ENCODE assay signal across 13 mouse cellular contexts in the genomic region with DNA sequence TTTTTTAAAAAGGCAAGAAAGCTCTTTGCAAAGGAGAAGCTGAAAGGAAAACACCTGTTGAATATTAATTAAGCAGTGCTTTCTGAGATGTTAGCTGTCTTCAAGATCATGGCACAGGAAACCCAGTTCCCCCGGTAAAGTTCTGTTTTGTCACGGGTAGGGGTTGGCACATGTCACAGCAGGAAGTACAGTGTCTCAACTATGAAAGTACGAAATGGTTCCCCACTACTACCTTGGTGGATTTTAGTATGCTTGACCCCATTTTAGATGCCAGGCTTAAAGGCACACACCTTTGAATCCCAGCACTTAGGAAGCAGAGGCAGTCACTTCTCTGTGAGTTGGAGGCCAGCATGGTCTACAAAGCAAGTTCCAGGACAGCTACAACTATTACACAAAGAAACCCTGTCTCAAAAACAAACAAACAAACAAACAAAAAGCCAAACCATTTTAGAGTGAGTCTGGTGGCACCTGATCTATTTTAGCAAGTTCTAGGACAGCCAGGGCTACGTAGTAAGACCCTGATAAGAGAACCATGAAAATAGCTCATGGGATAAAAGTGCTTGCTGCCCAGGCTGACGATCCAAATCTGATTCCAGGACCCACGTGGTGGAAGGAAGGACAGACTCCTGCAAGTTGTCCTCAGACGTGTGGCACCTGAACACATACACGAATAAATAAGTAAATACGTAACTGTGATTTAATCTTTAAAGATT. TPM values are rescaled to one million over a fixed set of nuclear protein-coding genes. Genes with fewer than 3 reads are reported as not detected.
DNase-seq lines count a peak whose midpoint lies in the region; ATAC-seq lines count a peak whose summit lies in the region.
"Had no signal": no experiment of that assay in that cellular context is flagged by ENCODE, and none has a peak within 500 bp of the region (broad histone marks: within the 10 kb centered on the region; RNA-seq: fewer than 3 reads in every experiment).

No protein-coding gene starts in this region.

- no peaks in the 10 kb centered on the region for H3K9me3 ChIP-seq in midbrain, embryonic 11.5 days (ENCODE audit: control insufficient read depth, low read length)
- H3K9me3 ChIP-seq in midbrain, embryonic 15.5 days, result no peaks in the 10 kb centered on the region
- H3K9me3 ChIP-seq in heart, embryonic 16.5 days (replicated peaks; ENCODE audit: control insufficient read depth, low read length), result no peaks in the 10 kb centered on the region
- H3K9me3 ChIP-seq: lung, embryonic 15.5 days; midbrain, embryonic 10.5 days had no signal

- no peaks in the 10 kb centered on the region for H3K36me3 ChIP-seq in midbrain, embryonic 11.5 days (ENCODE audit: control insufficient read depth, insufficient read depth, low read length)
- no peaks in the 10 kb centered on the region for H3K36me3 ChIP-seq in midbrain, embryonic 15.5 days (replicated peaks)
- H3K36me3 ChIP-seq in heart, embryonic 16.5 days (ENCODE audit: control insufficient read depth, insufficient read depth), result no peaks in the 10 kb centered on the region
- H3K36me3 ChIP-seq: lung, embryonic 15.5 days; midbrain, embryonic 10.5 days had no signal

- no peak overlapping the region for H3K4me3 ChIP-seq in midbrain, embryonic 11.5 days (ENCODE audit: low read depth, low read length)
- H3K4me3 ChIP-seq in midbrain, embryonic 15.5 days, result no peak overlapping the region
- no peak overlapping the region; the same call in 1 of the 2 replicates for H3K4me3 ChIP-seq in heart, embryonic 16.5 days (ENCODE audit: low read length)
- H3K4me3 ChIP-seq: lung, embryonic 15.5 days; midbrain, embryonic 10.5 days had no signal

- 80% methylated on average over 9 of the region's 9 CpGs for WGBS in midbrain, embryonic 11.5 days
- 63% methylated on average over 9 of the region's 9 CpGs for WGBS in midbrain, embryonic 15.5 days
- WGBS in heart, embryonic 16.5 days, result 58% methylated on average over 9 of the region's 9 CpGs

- no peak overlapping the region for H3K9ac ChIP-seq in midbrain, embryonic 11.5 days (ENCODE audit: low read length)
- no peak overlapping the region for H3K9ac ChIP-seq in midbrain, embryonic 15.5 days
- no peak overlapping the region; the same call in 1 of the 2 replicates for H3K9ac ChIP-seq in heart, embryonic 16.5 days (ENCODE audit: low read length)
- H3K9ac ChIP-seq: lung, embryonic 15.5 days had no signal

- intact Hi-C loops in heart, postnatal 25 days (cut with DNase I), result no loop called here

- H3K27me3 ChIP-seq in midbrain, embryonic 11.5 days (ENCODE audit: control insufficient read depth, insufficient read depth, low read length), result no peaks in the 10 kb centered on the region
- H3K27me3 ChIP-seq in midbrain, embryonic 15.5 days (replicated peaks), result no peaks in the 10 kb centered on the region
- H3K27me3 ChIP-seq in heart, embryonic 16.5 days (ENCODE audit: control insufficient read depth, insufficient read depth, low read length), result no peaks in the 10 kb centered on the region
- H3K27me3 ChIP-seq: lung, embryonic 15.5 days had no signal

- DNase-seq in heart, adult 11 months, result peak; percentile 88
- no peak for DNase-seq in heart, postnatal 25 days (ENCODE audit: low spot score)
- DNase-seq in midbrain, embryonic 11.5 days (ENCODE audit: low spot score, missing footprints), result peak; percentile 28
- DNase-seq in naive thymus-derived CD4-positive, alpha-beta T cell, adult 2 months (ENCODE audit: low read depth), result peak; percentile 75
- DNase-seq in testis, postnatal 14 days (ENCODE audit: low spot score), result no peak
- DNase-seq in ovary, postnatal 10 days (ENCODE audit: low spot score), result no peak
- DNase-seq: gastrocnemius, postnatal 36 days; retina, postnatal 1 day had no signal

- peaks cover 5% of the 10 kb centered on the region for H3K4me1 ChIP-seq in midbrain, embryonic 11.5 days (ENCODE audit: control insufficient read depth, insufficient read depth, low read length)
- H3K4me1 ChIP-seq in midbrain, embryonic 15.5 days, result peaks cover 5% of the 10 kb centered on the region
- peaks cover 16% of the 10 kb centered on the region for H3K4me1 ChIP-seq in heart, embryonic 16.5 days (ENCODE audit: control insufficient read depth, insufficient read depth, low read length)

- ATAC-seq in midbrain, embryonic 11.5 days (ENCODE audit: low FRiP score), result no peak
- no peak for ATAC-seq in midbrain, embryonic 15.5 days (replicated peaks)
- ATAC-seq in heart, embryonic 16.5 days (replicated peaks; ENCODE audit: extremely low read depth, insufficient read depth, low FRiP score), result no peak
- ATAC-seq: forebrain, embryonic 16.5 days had no signal

- H3K4me2 ChIP-seq in midbrain, embryonic 11.5 days, result no peak overlapping the region
- no peak overlapping the region for H3K4me2 ChIP-seq in midbrain, embryonic 15.5 days
- H3K4me2 ChIP-seq in heart, embryonic 16.5 days (ENCODE audit: low read depth, low read length), result peak overlapping the region; percentile 38; the same call in 1 of the 2 replicates
- H3K4me2 ChIP-seq: lung, embryonic 15.5 days had no signal

- no peak overlapping the region for H3K27ac ChIP-seq in midbrain, embryonic 11.5 days (ENCODE audit: low read depth, low read length)
- H3K27ac ChIP-seq in midbrain, embryonic 15.5 days, result no peak overlapping the region
- H3K27ac ChIP-seq in heart, embryonic 16.5 days (ENCODE audit: low read length), result peak overlapping the region; percentile 64
- H3K27ac ChIP-seq: lung, embryonic 15.5 days; midbrain, embryonic 10.5 days had no signal

RNA-seq across cellular contexts. Expression of gene Galm, which starts 3.6 kb away (rescaled TPM):
- total RNA-seq in heart, postnatal 25 days (2021), result 10 to 100 TPM; 14.1 to 14.5 TPM
- polyA plus RNA-seq in midbrain, embryonic 11.5 days (2014; fragmentation: Nextera tagmentation; extraction: Ambion mirVana), result 7.1 and 7.6 TPM in 2 replicates
- 1.5 and 2.0 TPM in 2 replicates for polyA plus RNA-seq in midbrain, embryonic 15.5 days (2015; fragmentation: Nextera tagmentation; extraction: Ambion mirVana)
- 14.5 and 14.7 TPM in 2 replicates for polyA plus RNA-seq in heart, embryonic 16.5 days (2015; fragmentation: Nextera tagmentation; extraction: Ambion mirVana)

Comparison
In these comparisons a context has a peak if more than half of its experiments do, and no peak if none do; other contexts are left out.
1. DNase-seq: peak in heart, adult 11 months (single experiment), midbrain, embryonic 11.5 days (single experiment) and naive thymus-derived CD4-positive, alpha-beta T cell, adult 2 months (single experiment); none in heart, postnatal 25 days (single experiment), testis, postnatal 14 days (single experiment) and ovary, postnatal 10 days (single experiment).